In the genomic region with DNA sequence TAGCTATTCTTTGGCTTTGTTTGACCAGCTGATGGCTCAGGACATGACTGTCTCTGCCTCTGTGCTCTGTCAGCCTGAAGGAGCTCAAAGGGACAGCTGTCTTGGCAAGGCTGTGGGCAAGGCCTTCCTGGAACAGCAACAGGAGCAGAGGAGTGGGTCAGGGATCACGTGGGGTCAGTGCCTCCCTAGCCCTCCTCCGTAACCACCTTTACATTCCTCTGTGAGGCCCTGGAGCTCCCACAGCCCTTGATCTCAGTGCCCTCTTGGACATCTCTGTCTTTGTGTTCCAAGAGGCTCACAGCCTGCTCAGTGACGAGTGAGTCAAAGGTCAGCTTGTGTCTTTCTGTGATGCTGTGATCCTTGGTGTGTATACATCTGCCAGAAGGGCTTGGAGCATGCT, we compare ENCODE assay signal across 14 mouse cellular contexts. TPM values are rescaled to one million over a fixed set of nuclear protein-coding genes. Genes with fewer than 3 reads are reported as not detected.
DNase-seq lines count a peak whose midpoint lies in the region; ATAC-seq and TF ChIP-seq lines count a peak whose summit lies in the region.
"Had no signal": no experiment of that assay in that cellular context is flagged by ENCODE, and none has a peak within 500 bp of the region (broad histone marks: within the 10 kb centered on the region; RNA-seq: fewer than 3 reads in every experiment).

No protein-coding gene starts in this region.

- no peak overlapping the region for H3K9ac ChIP-seq in hindbrain, embryonic 13.5 days
- H3K9ac ChIP-seq in stomach, postnatal 0 days (ENCODE audit: low read length) = no peak overlapping the region
- H3K9ac ChIP-seq in liver, embryonic 11.5 days (ENCODE audit: low read depth, low read length) = no peak overlapping the region
- H3K9ac ChIP-seq: embryonic facial prominence, embryonic 12.5 days; liver, embryonic 15.5 days had no signal

- TF ChIP-seq EP300 in stomach, postnatal 0 days (optimal IDR thresholded peaks at IDR 0.05) = no peak

- H3K36me3 ChIP-seq in megakaryocyte, embryonic 14.5 days (replicated peaks; ENCODE audit: low read length) = no peaks in the 10 kb centered on the region
- H3K36me3 ChIP-seq in hindbrain, embryonic 13.5 days = no peaks in the 10 kb centered on the region
- H3K36me3 ChIP-seq in stomach, postnatal 0 days (ENCODE audit: control insufficient read depth, insufficient read depth, low read length) = no peaks in the 10 kb centered on the region
- H3K36me3 ChIP-seq in liver, embryonic 11.5 days (ENCODE audit: control insufficient read depth, insufficient read depth, low read length) = no peaks in the 10 kb centered on the region
- H3K36me3 ChIP-seq: embryonic facial prominence, embryonic 12.5 days; liver, embryonic 15.5 days had no signal

- H3K27me3 ChIP-seq in megakaryocyte, embryonic 14.5 days (replicated peaks) = peaks cover 66% of the 10 kb centered on the region
- no peaks in the 10 kb centered on the region for H3K27me3 ChIP-seq in hindbrain, embryonic 13.5 days
- H3K27me3 ChIP-seq in stomach, postnatal 0 days (ENCODE audit: control insufficient read depth, insufficient read depth, low read length) = no peaks in the 10 kb centered on the region
- H3K27me3 ChIP-seq in liver, embryonic 11.5 days (replicated peaks; ENCODE audit: control insufficient read depth, insufficient read depth, low read length) = no peaks in the 10 kb centered on the region; the same call in 1 of the 2 replicates
- H3K27me3 ChIP-seq: embryonic facial prominence, embryonic 12.5 days; liver, embryonic 15.5 days; Patski had no signal

- no peak for TF ChIP-seq CTCF in gastrocnemius, adult 2 months (IDR thresholded peaks at IDR 0.05)
- TF ChIP-seq CTCF in stomach, postnatal 0 days (IDR thresholded peaks at IDR 0.05; ENCODE audit: low read depth) = no peak

- no peak for ATAC-seq in megakaryocyte, adult 5-6 weeks (ENCODE audit: poor library complexity, severe bottlenecking)
- ATAC-seq in hindbrain, embryonic 13.5 days (ENCODE audit: low FRiP score) = no peak
- ATAC-seq in stomach, postnatal 0 days (ENCODE audit: low FRiP score, low TSS enrichment) = no peak
- no peak for ATAC-seq in liver, embryonic 11.5 days (replicated peaks; ENCODE audit: low FRiP score)
- ATAC-seq: Patski had no signal

- H3K4me2 ChIP-seq in hindbrain, embryonic 13.5 days = no peak overlapping the region
- H3K4me2 ChIP-seq in stomach, postnatal 0 days (replicated peaks; ENCODE audit: low read depth) = no peak overlapping the region
- no peak overlapping the region for H3K4me2 ChIP-seq in liver, embryonic 11.5 days
- H3K4me2 ChIP-seq: embryonic facial prominence, embryonic 12.5 days; liver, embryonic 15.5 days had no signal

- 9% methylated on average over 3 of the region's 3 CpGs for WGBS in hindbrain, embryonic 13.5 days
- WGBS in stomach, postnatal 0 days = 59% methylated on average over 3 of the region's 3 CpGs
- WGBS in liver, embryonic 11.5 days = 54% methylated on average over 3 of the region's 3 CpGs

- peaks cover 37% of the 10 kb centered on the region for H3K4me1 ChIP-seq in megakaryocyte, embryonic 14.5 days
- peaks cover 79% of the 10 kb centered on the region for H3K4me1 ChIP-seq in hindbrain, embryonic 13.5 days (replicated peaks)
- 0 out of 2 replicates have a peak, but pooled peaks cover 2% of the 10 kb centered on the region for H3K4me1 ChIP-seq in stomach, postnatal 0 days (replicated peaks; ENCODE audit: control insufficient read depth, insufficient read depth)
- H3K4me1 ChIP-seq in liver, embryonic 11.5 days (replicated peaks; ENCODE audit: control insufficient read depth, insufficient read depth, low read length) = no peaks in the 10 kb centered on the region
- H3K4me1 ChIP-seq: liver, embryonic 15.5 days had no signal

- intact Hi-C loops in gastrocnemius, adult 2 months (cut with DNase I) = no loop called here

- H3K9me3 ChIP-seq in megakaryocyte, embryonic 14.5 days = no peaks in the 10 kb centered on the region
- no peaks in the 10 kb centered on the region for H3K9me3 ChIP-seq in hindbrain, embryonic 13.5 days
- no peaks in the 10 kb centered on the region for H3K9me3 ChIP-seq in stomach, postnatal 0 days (ENCODE audit: control insufficient read depth, low read length)
- no peaks in the 10 kb centered on the region for H3K9me3 ChIP-seq in liver, embryonic 11.5 days (ENCODE audit: control insufficient read depth, low read length)
- H3K9me3 ChIP-seq: embryonic facial prominence, embryonic 12.5 days; liver, embryonic 15.5 days had no signal

- no peak for DNase-seq in gastrocnemius, adult 2 months
- DNase-seq in gastrocnemius, adult 8-10 months (ENCODE audit: low spot score in 2 of 2) = no peak
- no peak for DNase-seq in stomach, postnatal 0 days (ENCODE audit: low spot score)
- DNase-seq in liver, embryonic 11.5 days (ENCODE audit: low spot score) = no peak
- no peak for DNase-seq in right cerebral cortex, postnatal 4 days
- DNase-seq: adrenal gland, postnatal 10 days; cerebellum, adult 11-12 months; kidney, postnatal 10 days had no signal

- peak overlapping the region; percentile 49 for H3K27ac ChIP-seq in gastrocnemius, adult 2 months
- peak overlapping the region; percentile 87 for H3K27ac ChIP-seq in hindbrain, embryonic 13.5 days
- 0 out of 2 replicates have a peak overlapping the region, but pooled peaks have one; percentile 13 for H3K27ac ChIP-seq in stomach, postnatal 0 days (replicated peaks)
- H3K27ac ChIP-seq in liver, embryonic 11.5 days (ENCODE audit: low read depth, low read length) = no peak overlapping the region
- H3K27ac ChIP-seq: embryonic facial prominence, embryonic 12.5 days; liver, embryonic 15.5 days had no signal

- H3K4me3 ChIP-seq in gastrocnemius, adult 2 months = no peak overlapping the region
- peak overlapping the region; percentile 4 for H3K4me3 ChIP-seq in megakaryocyte, embryonic 14.5 days (replicated peaks)
- H3K4me3 ChIP-seq in hindbrain, embryonic 13.5 days = no peak overlapping the region
- no peak overlapping the region for H3K4me3 ChIP-seq in stomach, postnatal 0 days (ENCODE audit: low read depth, low read length)
- no peak overlapping the region for H3K4me3 ChIP-seq in liver, embryonic 11.5 days (ENCODE audit: low read depth, low read length)
- H3K4me3 ChIP-seq: embryonic facial prominence, embryonic 12.5 days; liver, embryonic 15.5 days had no signal

RNA-seq across cellular contexts. Expression of a gene that starts 39.4 kb away (rescaled TPM):
- total RNA-seq in gastrocnemius, adult 2 months (2021) = 1 to 10 TPM; 2.6 to 5.2 TPM
- total RNA-seq in gastrocnemius, adult 8-10 months (2022) = 1 to 10 TPM; 1.5 to 2.8 (median 2.1) TPM
- 0.12 and 1.5 TPM in 2 replicates for polyA plus RNA-seq in megakaryocyte, embryonic 14.5 days (2012; ENCODE audit: insufficient read depth, low replicate concordance)
- total RNA-seq in megakaryocyte, adult 5-6 weeks (2015) = 0.07 and 0.25 TPM in 2 replicates
- total RNA-seq in megakaryocyte, adult 5-6 weeks (2017) = 0.22 and 0.94 TPM in 2 replicates
- polyA plus RNA-seq in hindbrain, embryonic 13.5 days (2015; fragmentation: Nextera tagmentation; extraction: Ambion mirVana) = 104 and 106 TPM in 2 replicates
- 8.7 and 9.1 TPM in 2 replicates for polyA plus RNA-seq in stomach, postnatal 0 days (2015; fragmentation: Nextera tagmentation; extraction: Ambion mirVana)
- 0.32 and 0.69 TPM in 2 replicates for polyA plus RNA-seq in liver, embryonic 11.5 days (2014; fragmentation: Nextera tagmentation; extraction: Ambion mirVana)

RNA-seq across cellular contexts. Expression of a gene that starts 46.4 kb away (rescaled TPM):
- 100 to 1,000 TPM in 1 of 2 experiments, 10 to 100 TPM in 1; 47.0 to 124 TPM for total RNA-seq in gastrocnemius, adult 2 months (2021)
- total RNA-seq in gastrocnemius, adult 8-10 months (2022) = 10 to 100 TPM; 26.1 to 49.0 (median 33.7) TPM
- 0.09 TPM in 1 of 2 replicates, not detected in the other for polyA plus RNA-seq in megakaryocyte, embryonic 14.5 days (2012; ENCODE audit: insufficient read depth, low replicate concordance)
- 0.23 and 0.76 TPM in 2 replicates for total RNA-seq in megakaryocyte, adult 5-6 weeks (2015)
- total RNA-seq in megakaryocyte, adult 5-6 weeks (2017) = 0.37 and 0.73 TPM in 2 replicates
- polyA plus RNA-seq in hindbrain, embryonic 13.5 days (2015; fragmentation: Nextera tagmentation; extraction: Ambion mirVana) = 394 and 407 TPM in 2 replicates
- 331 and 433 TPM in 2 replicates for polyA plus RNA-seq in stomach, postnatal 0 days (2015; fragmentation: Nextera tagmentation; extraction: Ambion mirVana)
- polyA plus RNA-seq in liver, embryonic 11.5 days (2014; fragmentation: Nextera tagmentation; extraction: Ambion mirVana) = 224 and 232 TPM in 2 replicates

Comparison
In these comparisons a context has a peak if more than half of its experiments do, and no peak if none do; other contexts are left out.
1. RNA of a gene that starts 39.4 kb away (polyA plus RNA-seq): 104 to 106 TPM in hindbrain, embryonic 13.5 days; 8.7 to 9.1 TPM in stomach, postnatal 0 days, 0.32 to 0.69 TPM in liver, embryonic 11.5 days and 0.12 to 1.5 TPM in megakaryocyte, embryonic 14.5 days; every median in the first group is over 10 times any median in the second.
2. RNA of a gene that starts 46.4 kb away (polyA plus RNA-seq): 331 to 433 TPM in stomach, postnatal 0 days, 394 to 407 TPM in hindbrain, embryonic 13.5 days and 224 to 232 TPM in liver, embryonic 11.5 days; 0.09 TPM in megakaryocyte, embryonic 14.5 days; every median in the first group is over 100 times any median in the second.